Mouse (Mus musculus) liver, postnatal 0 days (tissue): ENCODE results near the gene Rnf126. TPM values are rescaled to one million over a fixed set of nuclear protein-coding genes. Genes with fewer than 3 reads are reported as not detected.

Experiments
- ATAC-seq: fragments of 200-750 bp; cut with Nextera tagmentation; 2 replicates; pipeline ENCODE4 v1.8.0; 2017; ENCODE audit warnings: mild to moderate bottlenecking, moderate library complexity
- DNase-seq: peaks from one replicate; pipeline ENCODE4 v3.0.0-alpha.2; 2016
- H3K27ac ChIP-seq: fragments of 300-500 bp; sonication (generic); 2 replicates; pipeline ENCODE4 v1.5.1; 2014; ENCODE audit warnings: antibody characterized with exemption, moderate library complexity, mild to moderate bottlenecking, low read depth
- H3K27me3 ChIP-seq: fragments of 300-500 bp; sonication (generic); 2 replicates; pipeline ENCODE4 v1.6.1; 2014; ENCODE audit warnings: low read length, control low read depth, mixed read lengths; ENCODE audit not compliant: insufficient read depth
- H3K36me3 ChIP-seq: fragments of 300-500 bp; sonication (generic); replicated peaks from 2 replicates; pipeline ENCODE4 v1.6.1; 2014; ENCODE audit warnings: mild to moderate bottlenecking, control low read depth, low read length, moderate library complexity, mixed read lengths; ENCODE audit not compliant: insufficient read depth
- H3K4me1 ChIP-seq: fragments of 300-500 bp; sonication (generic); 2 replicates; pipeline ENCODE4 v1.6.1; 2014; ENCODE audit warnings: antibody characterized with exemption, mild to moderate bottlenecking, control low read depth; ENCODE audit not compliant: insufficient read depth
- H3K4me2 ChIP-seq: fragments of 300-500 bp; sonication (generic); 2 replicates; pipeline ENCODE4 v1.6.1; 2014; ENCODE audit warnings: low read depth, mild to moderate bottlenecking, low read length, moderate library complexity, mixed read lengths
- H3K4me3 ChIP-seq: fragments of 300-500 bp; sonication (generic); 2 replicates; pipeline ENCODE4 v1.5.1; 2014; ENCODE audit warnings: low read depth, low read length
- H3K9ac ChIP-seq: fragments of 300-500 bp; sonication (generic); replicated peaks from 2 replicates; pipeline ENCODE4 v1.6.1; 2014; ENCODE audit warnings: mild to moderate bottlenecking, moderate library complexity
- H3K9me3 ChIP-seq: fragments of 300-500 bp; sonication (generic); 2 replicates; pipeline ENCODE4 v1.6.1; 2016; ENCODE audit warnings: mild to moderate bottlenecking, control low read depth, low read length, mixed read lengths
- CTCF ChIP-seq: sonication (generic); IDR thresholded peaks from 2 replicates; pipeline ENCODE4 v1.5.1; 2016; ENCODE audit warnings: antibody characterized with exemption, low read depth
- EP300 ChIP-seq: IDR thresholded peaks from 2 replicates; pipeline ENCODE4 v1.6.1; 2016; ENCODE audit warnings: antibody characterized with exemption, low read depth, mild to moderate bottlenecking
- WGBS: fragments of 180-500 bp; shearing (Covaris S2); extraction: QIAGEN DNeasy Blood & Tissue Kit; methylation state at CpG from one replicate; pipeline ENCODE4 v1.1.7; 2014; ENCODE audit not compliant: insufficient replicate concordance; 5-methylcytosine and 5-hydroxymethylcytosine counted together
- polyA plus RNA-seq: library from polyadenylated mRNA; unstranded; fragments of >200 nt; fragmentation: Nextera tagmentation; extraction: Ambion mirVana; gene quantifications from 2 replicates; pipeline ENCODE4 v1.2.1, GENCODE M21; 2015

Rnf126 gene
- polyA plus RNA-seq, 1 experiment from 2014 or later, result 28.2 TPM

DNA sequence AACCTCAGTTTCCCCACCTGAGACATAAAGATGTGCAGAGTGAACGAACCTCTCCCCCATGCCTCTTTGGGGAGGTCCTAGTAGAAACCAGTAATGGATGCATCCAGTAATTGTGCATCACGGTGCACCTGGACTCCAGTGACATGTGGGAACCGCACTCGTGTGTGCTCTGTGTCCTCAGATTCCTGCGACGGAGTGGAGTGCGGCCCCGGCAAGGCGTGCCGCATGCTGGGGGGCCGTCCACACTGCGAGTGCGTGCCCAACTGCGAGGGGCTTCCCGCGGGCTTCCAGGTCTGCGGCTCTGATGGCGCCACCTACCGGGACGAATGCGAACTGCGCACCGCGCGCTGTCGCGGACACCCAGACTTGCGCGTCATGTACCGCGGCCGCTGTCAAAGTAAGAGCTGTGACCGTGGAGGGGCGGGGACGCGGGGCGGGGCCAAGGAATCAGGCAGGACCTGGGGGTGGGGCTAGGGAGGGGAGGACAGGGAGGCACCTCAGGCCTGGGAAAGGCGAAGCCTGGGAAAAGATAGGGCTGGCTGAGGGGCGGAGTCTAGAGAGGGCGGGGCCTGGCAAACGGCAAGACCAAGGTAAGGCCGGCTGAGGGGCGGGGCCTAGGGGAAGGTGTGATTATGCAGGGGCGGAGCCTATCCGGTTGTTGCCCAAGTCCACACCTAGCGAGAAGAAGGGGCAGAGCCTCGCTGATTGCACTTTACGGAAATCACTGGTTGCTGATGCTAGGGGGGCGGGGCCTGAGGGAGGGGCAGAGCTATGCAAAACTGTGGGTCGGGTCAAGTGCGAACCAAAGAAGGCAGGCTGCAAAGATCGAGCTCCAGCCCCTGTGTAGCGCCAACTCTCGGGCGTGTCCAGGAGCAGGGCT is 13.3 kb upstream of the Rnf126 start:
- Histone ChIP-seq H3K9ac (no peak overlapping the region; the same call in 1 of the 2 replicates), H3K4me3 (peak overlapping the region; percentile 49), H3K27me3 (peaks cover 44% of the 10 kb centered on the region), H3K4me2 (peak overlapping the region; percentile 79), H3K27ac (peak overlapping the region; percentile 23), H3K36me3 (no peaks in the 10 kb centered on the region), H3K4me1 (peaks cover 26% of the 10 kb centered on the region), H3K9me3 (no peaks in the 10 kb centered on the region)
- DNase-seq (peak; percentile 98), ATAC-seq (peak; percentile 87)
- TF ChIP-seq EP300, result no peak
- TF ChIP-seq CTCF, result peak; percentile 90
- WGBS, result 5% methylated on average over 55 of the region's 55 CpGs

DNA sequence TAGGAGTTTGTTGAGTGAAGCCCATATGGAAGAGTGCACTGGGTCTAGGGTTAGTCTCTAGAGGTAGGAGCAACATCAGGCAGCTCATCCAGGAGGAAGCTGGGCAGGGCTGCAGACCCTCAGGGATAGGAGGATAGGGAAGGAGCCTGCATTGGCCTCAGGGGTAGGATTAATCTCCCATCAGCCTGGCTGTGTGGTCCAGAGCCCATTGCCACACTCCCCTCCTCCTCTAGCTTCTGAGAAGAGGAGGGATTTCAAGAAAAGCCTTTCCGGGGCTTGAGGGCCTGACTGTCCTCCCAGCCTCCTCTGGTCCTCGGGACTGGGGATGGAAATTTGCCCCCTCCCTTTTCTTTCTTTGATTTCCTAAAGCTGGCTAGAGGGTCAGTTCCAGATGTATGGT is 12.4 kb upstream of the Rnf126 start:
- no peak overlapping the region for H3K4me3 ChIP-seq
- no peaks in the 10 kb centered on the region for H3K36me3 ChIP-seq
- 52% methylated on average over 2 of the region's 2 CpGs for WGBS
- no peak overlapping the region for H3K27ac ChIP-seq
- peaks cover 26% of the 10 kb centered on the region for H3K4me1 ChIP-seq
- H3K9me3 ChIP-seq, result no peaks in the 10 kb centered on the region
- peaks cover 39% of the 10 kb centered on the region for H3K27me3 ChIP-seq
- DNase-seq (no peak), ATAC-seq (no peak)
- no peak overlapping the region for H3K9ac ChIP-seq
- TF ChIP-seq CTCF, result no peak
- H3K4me2 ChIP-seq, result no peak overlapping the region

DNA sequence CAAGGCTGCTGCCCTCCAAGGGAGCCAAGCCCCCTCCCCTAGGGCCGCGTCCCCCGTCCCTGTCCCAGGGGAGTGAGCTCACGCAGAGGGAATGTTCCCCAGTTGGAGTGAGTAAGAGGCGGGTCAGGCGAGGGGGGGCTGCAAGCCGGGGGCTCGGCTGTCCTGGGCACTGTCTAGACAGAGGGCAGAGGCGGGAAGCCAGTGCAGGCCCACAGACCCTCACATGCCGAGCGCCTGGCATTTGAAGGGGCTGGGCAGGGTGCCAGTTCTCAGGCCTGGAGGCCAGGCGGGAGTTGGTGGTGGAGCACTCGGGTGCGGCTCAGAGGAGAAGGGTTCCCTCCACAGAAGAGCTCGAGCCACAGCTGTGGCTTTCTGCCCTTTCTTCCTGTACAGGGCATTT is 11.3 kb upstream of the Rnf126 start:
- WGBS, result 27% methylated on average over 15 of the region's 15 CpGs
- Histone ChIP-seq H3K27ac (no peak overlapping the region), H3K4me2 (peak overlapping the region; percentile 73), H3K9me3 (no peaks in the 10 kb centered on the region), H3K4me1 (peaks cover 26% of the 10 kb centered on the region), H3K27me3 (peaks cover 37% of the 10 kb centered on the region), H3K4me3 (no peak overlapping the region), H3K36me3 (no peaks in the 10 kb centered on the region), H3K9ac (no peak overlapping the region)
- no peak for DNase-seq
- ATAC-seq, result no peak
- TF ChIP-seq EP300, result no peak
- TF ChIP-seq CTCF, result no peak

DNA sequence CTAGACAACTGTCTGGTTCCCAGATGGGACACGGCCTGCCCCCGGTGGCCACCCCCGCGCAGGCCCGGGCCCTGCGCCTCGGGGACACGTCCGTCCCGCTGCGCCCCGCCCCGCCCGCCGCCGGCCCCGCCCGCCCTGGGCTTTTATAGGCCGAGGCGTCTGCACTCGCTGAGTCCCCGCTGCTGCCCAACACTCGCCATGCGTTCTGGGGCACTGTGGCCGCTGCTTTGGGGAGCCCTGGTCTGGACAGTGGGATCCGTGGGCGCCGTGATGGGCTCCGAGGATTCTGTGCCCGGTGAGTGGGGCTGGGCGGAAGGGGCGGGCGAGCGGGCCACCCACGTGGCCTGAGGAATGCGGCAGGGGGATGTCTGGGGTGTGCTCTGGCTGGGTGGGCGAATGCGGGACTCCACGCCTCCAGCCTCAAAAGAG is 10.4 kb upstream of the Rnf126 start, which contains the start of gene Fstl3:
TSS of gene Fstl3 (plus strand) at position 170 of the 429 bp plus-strand sequence.
- Histone ChIP-seq H3K9me3 (0 out of 2 replicates have a peak, but pooled peaks cover 3% of the 10 kb centered on the region), H3K4me3 (peak within 1 kb of the TSS; percentile 34), H3K36me3 (no peaks in the 10 kb centered on the region), H3K4me2 (peak within 1 kb of the TSS; percentile 73), H3K27me3 (peaks cover 35% of the 10 kb centered on the region), H3K4me1 (peaks cover 26% of the 10 kb centered on the region), H3K27ac (no peak within 1 kb of the TSS), H3K9ac (0 out of 2 replicates have a peak within 1 kb of the TSS, but pooled peaks have one; percentile 26)
- 2% methylated on average over 38 of the region's 39 CpGs for WGBS
- DNase-seq, result peak; percentile 45
- TF ChIP-seq CTCF, result no peak
- TF ChIP-seq EP300, result no peak
- ATAC-seq, result no peak

DNA sequence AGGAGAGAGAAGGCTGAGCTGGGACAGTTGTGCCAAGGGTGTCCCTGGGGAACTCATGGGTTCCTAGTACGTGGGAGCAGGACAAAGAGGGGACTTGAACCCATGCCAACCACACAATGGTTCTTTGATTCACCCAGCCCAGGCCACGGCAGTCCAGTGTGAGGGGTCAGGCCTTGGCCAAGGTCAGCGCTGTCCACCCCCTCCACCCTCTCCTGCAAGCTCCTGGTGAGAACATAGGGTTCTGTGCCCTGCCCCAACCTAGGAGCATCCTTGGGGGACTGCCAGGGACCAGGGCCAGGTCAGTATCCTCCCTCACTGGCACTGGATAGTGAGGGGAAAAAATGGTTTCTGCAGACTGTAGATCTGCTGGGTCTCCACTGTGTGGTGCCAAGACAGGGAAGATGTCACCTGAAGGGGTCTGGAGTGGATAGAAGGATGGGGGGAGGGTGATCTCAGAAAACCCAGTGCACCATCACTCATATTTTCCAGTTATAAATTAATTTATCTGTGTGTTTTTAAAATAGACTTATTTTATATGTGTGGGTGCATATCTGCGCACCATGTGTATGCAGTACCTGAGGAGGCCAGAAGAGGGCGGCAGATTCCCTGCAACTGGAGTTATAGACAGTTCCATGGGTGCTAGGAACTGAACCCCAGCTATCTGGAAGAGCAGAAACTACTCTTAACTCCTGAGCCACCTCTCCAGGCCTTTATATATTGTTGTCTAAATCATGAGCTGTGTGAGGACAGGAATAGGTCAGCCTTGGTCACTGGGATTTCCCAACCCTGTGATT is 7.9 kb upstream of the Rnf126 start:
- ATAC-seq (no peak), DNase-seq (peak; percentile 15)
- H3K27me3 ChIP-seq, result peaks cover 28% of the 10 kb centered on the region
- TF ChIP-seq EP300 (no peak), CTCF (peak; percentile 55)
- no peak overlapping the region for H3K27ac ChIP-seq
- WGBS, result 68% methylated on average over 5 of the region's 5 CpGs
- no peaks in the 10 kb centered on the region for H3K36me3 ChIP-seq
- no peak overlapping the region for H3K9ac ChIP-seq
- H3K4me1 ChIP-seq, result peaks cover 7% of the 10 kb centered on the region
- H3K9me3 ChIP-seq, result 0 out of 2 replicates have a peak, but pooled peaks cover 4% of the 10 kb centered on the region
- H3K4me3 ChIP-seq, result no peak overlapping the region
- H3K4me2 ChIP-seq, result no peak overlapping the region

DNA sequence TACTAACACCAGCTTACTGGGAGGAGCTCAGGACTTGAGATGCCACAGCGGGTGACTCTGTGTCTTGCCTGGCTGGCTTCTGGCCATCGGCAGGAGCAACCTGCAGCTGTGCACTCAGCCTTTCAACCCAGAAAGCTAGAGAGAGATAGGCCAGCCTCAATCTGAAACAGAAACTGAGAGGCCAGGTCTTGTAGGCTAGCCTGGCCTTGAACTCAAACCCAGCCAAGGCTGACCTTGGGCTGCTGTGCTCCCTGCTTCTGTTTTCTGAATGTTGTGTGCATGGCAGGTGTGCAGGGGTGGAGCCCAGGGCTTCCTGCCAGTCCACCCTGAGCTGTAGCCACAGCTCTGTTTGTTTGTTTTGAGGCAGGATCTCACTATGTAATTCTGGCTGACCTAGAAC is 6.5 kb upstream of the Rnf126 start:
- DNase-seq, result peak; percentile 13
- Histone ChIP-seq H3K4me1 (peaks cover 10% of the 10 kb centered on the region), H3K36me3 (no peaks in the 10 kb centered on the region), H3K4me2 (no peak overlapping the region), H3K9ac (no peak overlapping the region), H3K9me3 (0 out of 2 replicates have a peak, but pooled peaks cover 4% of the 10 kb centered on the region), H3K27me3 (peaks cover 14% of the 10 kb centered on the region), H3K4me3 (no peak overlapping the region), H3K27ac (no peak overlapping the region)
- 67% methylated on average over 2 of the region's 2 CpGs for WGBS
- TF ChIP-seq EP300, result no peak
- TF ChIP-seq CTCF, result no peak
- peak; percentile 37 for ATAC-seq
